Mouse (Mus musculus): ENCODE results near the gene Slc38a6.

GRCm38 (mm10) chr12:73345157-73345556 lies 58.6 kb downstream of the Slc38a6 start:
- TF ChIP-seq CTCF (IDR thresholded peaks at IDR 0.05; ENCODE audit: borderline replicate concordance, control insufficient read depth, extremely low read depth, insufficient read depth, low read length, poor library complexity) (no peak), POLR2A (IDR thresholded peaks at IDR 0.05; ENCODE audit: control insufficient read depth, extremely low read depth, insufficient read depth, low read length, poor library complexity) (no peak)
